Mouse (Mus musculus) c-Kit-positive CD71-positive TER-119-positive erythroid progenitor cells, embryonic 14.5 days (primary cell): ENCODE results near the gene Gpc4.

Experiments
- DNase-seq: peaks from one replicate; pipeline ENCODE4 v3.0.0-alpha.2; 2013; ENCODE audit warnings: low spot score

The Gpc4 gene

GRCm38 (mm10) chrX:52164738-52165554 is at the start of gene Gpc4:
Gene Gpc4 (minus strand): TSS chrX:52165252.
- DNase-seq: no peak

GRCm38 (mm10) chrX:52212846-52213245 is 47.8 kb upstream of the Gpc4 start:
- DNase-seq: no peak

- no peak for DNase-seq
These were observed 34.8 kb upstream of the Gpc4 start for GRCm38 (mm10) chrX:52199836-52200235.

- DNase-seq: no peak
These were observed 28.4 kb upstream of the Gpc4 start for GRCm38 (mm10) chrX:52193311-52193968.

- no peak for DNase-seq
These were observed 24.0 kb upstream of the Gpc4 start for GRCm38 (mm10) chrX:52189094-52189493.

GRCm38 (mm10) chrX:52183551-52184442 is 18.7 kb upstream of the Gpc4 start:
- no peak for DNase-seq

GRCm38 (mm10) chrX:52181401-52181800 is 16.3 kb upstream of the Gpc4 start:
- no peak for DNase-seq

- DNase-seq: no peak
These were observed 12.0 kb upstream of the Gpc4 start for GRCm38 (mm10) chrX:52177067-52177466.

GRCm38 (mm10) chrX:52167519-52168244 is 2.6 kb upstream of the Gpc4 start:
- DNase-seq: no peak

- DNase-seq: no peak
These were observed 495 bp upstream of the Gpc4 start for GRCm38 (mm10) chrX:52165555-52165938.

GRCm38 (mm10) chrX:52164134-52164737 is 816 bp downstream of the Gpc4 start:
- no peak for DNase-seq

GRCm38 (mm10) chrX:52163418-52164133 is 1.5 kb downstream of the Gpc4 start:
- DNase-seq: no peak

- DNase-seq: no peak
These were observed 2.3 kb downstream of the Gpc4 start for GRCm38 (mm10) chrX:52162756-52163155.

GRCm38 (mm10) chrX:52162206-52162605 is 2.8 kb downstream of the Gpc4 start:
- DNase-seq: no peak

- DNase-seq: no peak
These were observed 5.4 kb downstream of the Gpc4 start for GRCm38 (mm10) chrX:52159621-52160020.

- DNase-seq: no peak
These were observed 9.6 kb downstream of the Gpc4 start for GRCm38 (mm10) chrX:52155408-52155953.

- no peak for DNase-seq
These were observed 10.2 kb downstream of the Gpc4 start for GRCm38 (mm10) chrX:52154821-52155220.

GRCm38 (mm10) chrX:52153451-52153850 is 11.6 kb downstream of the Gpc4 start:
- no peak for DNase-seq

- DNase-seq: no peak
These were observed 12.1 kb downstream of the Gpc4 start for GRCm38 (mm10) chrX:52152961-52153360.

- DNase-seq: no peak
These were observed 13.5 kb downstream of the Gpc4 start for GRCm38 (mm10) chrX:52151555-52151954.
